Mouse (Mus musculus): ENCODE results near the gene 1700024G13Rik.

DNA sequence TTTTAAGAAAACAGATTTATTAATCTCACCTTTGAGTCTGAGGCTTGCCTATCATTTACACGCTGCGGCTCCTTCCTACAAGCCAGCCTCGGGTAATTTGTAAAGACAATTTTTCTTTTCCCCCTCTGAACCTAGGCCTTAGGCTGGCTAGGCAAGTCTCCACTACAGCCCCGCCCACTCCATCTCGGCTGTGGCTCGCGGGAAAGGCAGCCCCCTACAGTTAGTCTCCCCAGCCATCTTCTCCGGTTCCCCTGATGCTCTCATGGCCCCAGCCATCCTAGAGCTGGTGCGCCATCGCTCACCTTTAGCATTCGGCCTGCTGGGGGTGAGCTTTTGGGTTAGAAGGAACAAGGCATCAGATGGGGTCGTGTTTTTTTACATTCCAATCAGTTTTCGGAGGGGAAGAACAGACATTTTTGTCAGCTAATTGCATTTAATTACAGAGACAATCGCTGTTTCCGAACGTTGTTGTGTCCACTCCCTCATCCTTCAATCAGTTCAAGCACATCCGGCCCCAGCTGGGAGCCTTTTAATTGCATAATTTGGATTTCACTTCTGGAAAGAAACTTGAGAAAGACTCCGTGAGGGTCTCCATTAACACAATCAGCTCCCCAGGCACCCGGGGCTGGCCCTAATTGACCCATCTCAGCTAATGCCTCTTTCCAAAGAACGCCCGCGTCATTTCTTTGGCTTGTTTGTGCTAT lies 8.6 kb downstream of the 1700024G13Rik start:
- TF ChIP-seq CTCF (IDR thresholded peaks at IDR 0.05; ENCODE audit: low read depth) (no peak), EP300 (IDR thresholded peaks at IDR 0.05; ENCODE audit: low read depth) (no peak)
